Mouse (Mus musculus) common myeloid progenitor, adult 5-6 weeks (primary cell): ENCODE results near the gene Chst4. TPM values are rescaled to one million over a fixed set of nuclear protein-coding genes. Genes with fewer than 3 reads are reported as not detected.

ENCODE experiments used
- ATAC-seq: replicated peaks from 2 replicates; pipeline ENCODE4 v1.8.0; 2016; ENCODE audit warnings: low read depth, mild to moderate bottlenecking, moderate TSS enrichment, inconsistent platforms; ENCODE audit not compliant: poor library complexity, severe bottlenecking
- total RNA-seq: library from RNA; stranded (forward); fragments of 200-1000, 187-1606 nt; gene quantifications from 2 replicates; pipeline ENCODE4 v1.2.3, GENCODE M21; 2017

The Chst4 gene
- total RNA-seq, 1 experiment from 2014 or later: not detected

DNA sequence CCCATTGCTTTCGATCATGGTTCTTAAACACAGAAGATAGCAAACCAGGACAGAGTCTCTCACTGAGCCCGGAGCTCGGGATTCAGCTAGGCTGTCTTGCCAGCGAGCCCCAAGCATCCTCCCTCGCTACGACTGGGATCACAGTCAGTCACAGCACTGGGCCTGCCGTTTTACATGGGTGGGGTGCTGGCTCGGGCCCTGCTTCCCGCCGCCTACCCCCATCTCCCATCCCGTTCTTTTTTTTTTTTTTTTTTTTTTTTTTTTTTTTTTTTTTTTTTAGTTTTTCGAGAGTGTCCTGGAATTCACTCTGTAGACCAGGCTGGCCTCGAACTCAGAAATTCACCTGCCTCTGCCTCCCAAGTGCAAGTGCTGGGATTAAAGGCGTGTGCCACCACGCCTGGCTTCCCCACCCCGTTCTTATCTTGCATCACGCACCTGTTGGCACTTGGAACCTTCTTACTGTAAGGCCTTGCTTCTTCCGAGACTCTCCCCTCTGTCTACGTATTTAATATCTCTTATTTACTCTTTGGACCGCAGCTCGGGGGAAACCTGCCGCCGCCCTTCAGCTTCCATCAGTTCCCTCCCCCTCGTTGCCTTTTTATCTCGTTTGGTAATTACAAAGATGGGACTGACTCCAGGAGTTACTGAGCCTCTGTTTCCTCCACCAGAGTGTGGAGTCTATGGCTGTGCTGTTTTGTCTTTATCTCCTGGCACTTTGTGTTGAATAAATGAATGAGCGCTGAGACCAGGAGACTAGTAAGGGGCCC, 31.1 kb downstream of the Chst4 start:
- ATAC-seq: no peak

DNA sequence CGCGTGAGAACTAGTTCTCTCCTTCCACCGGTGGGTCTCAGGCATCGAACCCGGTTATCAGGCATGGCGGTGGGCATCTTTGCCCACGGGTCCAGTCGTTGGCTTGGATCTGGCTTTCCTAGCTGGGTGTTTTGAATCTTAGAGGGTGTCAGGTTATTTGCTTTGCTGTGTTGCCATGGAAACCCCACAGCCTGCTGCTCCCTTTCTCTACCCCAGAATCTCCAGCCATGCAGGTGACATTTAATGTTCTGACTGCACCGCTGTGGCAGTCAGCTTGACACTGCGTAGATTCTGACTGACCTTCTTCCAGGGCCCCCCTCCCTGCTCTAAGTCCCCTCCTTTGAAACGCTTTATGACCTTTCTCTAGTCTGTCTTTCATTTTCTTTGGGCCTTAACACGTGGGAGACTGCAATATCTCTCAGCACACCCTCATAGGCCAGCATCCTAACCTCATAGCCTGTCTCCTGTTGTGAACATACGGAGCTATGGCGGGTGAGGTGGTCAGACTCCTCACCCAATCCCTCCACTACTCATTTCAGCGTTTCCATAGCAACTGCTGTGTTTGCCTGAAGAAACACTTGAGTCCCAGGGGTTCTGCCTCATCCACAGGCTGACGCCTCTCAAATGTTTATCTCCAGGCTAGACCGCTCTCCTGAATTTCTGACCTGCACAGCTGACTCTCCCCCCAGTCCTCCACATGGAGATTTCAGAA, 33.1 kb downstream of the Chst4 start:
- ATAC-seq: no peak

- ATAC-seq: no peak
Observed at GRCm38 (mm10) chr8:110004300-110004699, 35.2 kb downstream of the Chst4 start.

- ATAC-seq: peak; percentile 58; the same call in 1 of the 2 replicates
Observed at GRCm38 (mm10) chr8:110002953-110003352, 36.6 kb downstream of the Chst4 start.

DNA sequence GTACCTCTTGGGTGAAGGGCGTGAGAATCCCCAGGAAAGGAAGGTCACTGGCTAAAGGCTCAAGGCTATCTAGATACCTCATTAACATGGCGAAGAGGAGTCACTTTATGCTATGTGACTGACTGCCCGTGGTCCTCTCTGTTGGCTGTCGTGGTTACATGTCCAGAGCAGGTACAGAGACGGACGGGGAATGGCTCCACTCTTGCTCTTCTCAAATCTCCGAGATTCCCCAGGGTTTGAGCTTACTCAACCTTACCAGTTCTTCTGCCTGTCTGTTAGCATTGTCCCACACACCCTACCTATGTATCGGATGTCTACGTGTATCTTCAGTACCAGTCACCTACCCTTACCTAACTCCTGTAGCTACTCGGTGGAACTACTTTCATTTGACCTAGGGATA, 39.6 kb downstream of the Chst4 start:
- ATAC-seq: no peak

DNA sequence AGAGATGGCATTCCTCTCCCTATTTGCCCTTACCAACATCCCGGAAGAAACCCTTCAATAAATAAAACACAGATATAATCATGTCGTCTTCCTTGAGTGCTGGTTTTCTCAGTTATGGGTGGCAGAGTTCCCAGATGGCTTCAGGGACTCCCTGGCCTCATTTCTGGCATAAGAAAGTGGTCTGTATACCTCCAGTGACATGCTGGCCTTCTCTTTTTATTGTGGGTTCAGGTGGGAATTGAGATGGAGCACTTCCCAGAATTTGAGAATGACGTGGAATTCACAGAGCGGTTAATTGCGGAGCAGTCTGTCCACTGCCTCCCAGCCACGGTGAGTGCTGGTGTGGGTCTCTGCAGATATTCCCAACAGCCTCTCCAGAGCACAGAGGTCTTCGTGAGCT, 41.5 kb downstream of the Chst4 start:
- ATAC-seq: no peak

DNA sequence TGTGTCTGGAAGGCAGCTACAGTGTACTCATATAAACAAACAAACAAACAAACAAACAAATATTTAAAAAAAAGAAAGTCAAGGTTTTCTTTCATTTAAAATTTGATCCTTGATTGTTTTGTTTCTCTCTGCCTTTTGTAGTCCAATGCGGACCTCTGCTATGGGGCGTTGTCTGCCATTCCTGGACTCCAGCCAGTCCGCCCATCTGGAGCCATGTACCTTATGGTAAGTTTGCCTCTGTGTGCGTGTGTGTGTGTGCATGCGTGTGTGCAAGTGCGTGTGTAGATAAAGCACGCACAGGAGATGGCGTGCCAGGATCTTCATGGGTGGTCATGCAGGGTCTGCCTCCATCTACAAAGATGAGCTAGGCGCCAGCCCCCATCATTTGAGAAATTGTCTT, 42.2 kb downstream of the Chst4 start:
- no peak for ATAC-seq

GRCm38 (mm10) chr8:109992951-109993350, 46.6 kb downstream of the Chst4 start:
- no peak for ATAC-seq

DNA sequence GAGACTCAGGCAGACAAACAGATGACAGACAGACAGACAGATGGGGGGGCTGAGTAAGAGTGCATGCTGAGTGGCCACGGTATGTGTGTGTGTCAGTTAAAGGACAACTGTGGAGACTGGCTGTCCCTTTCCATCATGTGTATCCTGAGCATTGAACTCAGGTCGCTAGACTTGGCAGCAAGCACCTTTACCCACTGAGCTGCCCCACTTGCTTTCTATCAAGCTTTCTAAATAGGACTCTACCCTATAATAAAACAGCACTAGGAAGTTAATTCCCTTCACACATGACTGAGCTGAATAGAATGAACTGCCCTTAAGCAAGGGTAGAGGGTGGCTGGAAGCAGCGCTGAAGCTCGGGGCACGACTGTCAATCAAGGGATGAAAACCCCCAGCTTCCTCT, 47.4 kb downstream of the Chst4 start:
- ATAC-seq: no peak

GRCm38 (mm10) chr8:109990224-109990623, 49.3 kb downstream of the Chst4 start, which contains the start of gene Tat:
Tat (plus strand) TSS chr8:109990437.
- no peak for ATAC-seq

- no peak for ATAC-seq
Observed at GRCm38 (mm10) chr8:109989151-109989550, 50.4 kb downstream of the Chst4 start.

GRCm38 (mm10) chr8:109987776-109988175, 51.8 kb downstream of the Chst4 start:
- no peak for ATAC-seq

DNA sequence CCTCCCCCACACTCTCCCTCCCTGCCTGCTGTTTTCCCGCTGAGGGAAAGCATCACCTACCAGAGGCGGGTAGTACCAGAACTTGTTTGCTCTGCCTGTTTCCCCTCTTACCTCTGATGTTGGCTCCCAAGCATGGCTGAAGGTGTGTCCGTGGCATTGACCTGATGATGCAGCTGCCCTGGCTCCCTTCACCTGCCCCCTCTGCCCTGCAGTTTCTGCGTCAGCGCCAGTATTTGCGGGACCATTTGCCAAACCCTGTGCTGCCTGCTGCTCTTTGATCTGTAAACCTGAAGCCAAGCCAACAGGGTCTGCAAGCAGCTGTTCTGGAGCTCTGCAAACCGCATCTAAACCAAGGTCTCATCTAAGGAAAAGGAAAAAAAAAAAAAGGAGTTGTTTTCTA, 53.2 kb downstream of the Chst4 start:
- ATAC-seq: no peak

- no peak for ATAC-seq
Observed at GRCm38 (mm10) chr8:109983944-109984343, 55.6 kb downstream of the Chst4 start.

DNA sequence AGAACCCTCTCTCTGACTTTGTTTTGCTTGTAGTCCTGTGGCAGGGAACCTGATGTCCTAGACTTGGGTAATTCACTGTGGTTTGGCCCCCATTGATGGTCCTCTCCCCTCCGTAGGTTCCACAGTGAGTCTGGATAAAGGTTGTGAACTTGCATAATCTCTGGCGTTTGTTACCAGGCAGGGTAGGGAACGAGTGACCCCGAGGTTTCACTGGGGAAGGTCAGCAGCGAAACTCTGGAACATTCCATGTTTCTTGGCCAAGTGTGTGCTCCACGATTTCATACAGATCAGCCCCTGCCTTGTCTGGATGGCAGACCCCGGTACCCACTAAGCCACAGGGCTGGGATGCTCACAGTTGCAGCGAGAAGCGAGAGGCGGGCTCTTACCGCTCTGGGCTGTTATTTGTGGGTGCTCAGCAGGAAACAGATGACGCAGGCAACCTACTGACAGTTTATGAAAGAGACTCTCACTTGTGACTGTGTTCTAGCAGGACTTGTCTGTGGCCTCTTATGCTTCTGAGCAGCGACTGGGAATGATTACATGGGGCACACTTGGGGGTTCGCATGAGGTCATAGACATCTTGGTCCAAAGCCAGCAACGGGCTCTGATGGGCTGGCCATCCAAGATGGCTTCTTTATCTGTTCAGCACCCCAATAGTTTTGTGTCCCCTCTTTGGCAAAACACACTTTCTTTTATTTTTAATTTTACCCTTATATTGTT, 57.0 kb downstream of the Chst4 start:
- ATAC-seq: no peak

DNA sequence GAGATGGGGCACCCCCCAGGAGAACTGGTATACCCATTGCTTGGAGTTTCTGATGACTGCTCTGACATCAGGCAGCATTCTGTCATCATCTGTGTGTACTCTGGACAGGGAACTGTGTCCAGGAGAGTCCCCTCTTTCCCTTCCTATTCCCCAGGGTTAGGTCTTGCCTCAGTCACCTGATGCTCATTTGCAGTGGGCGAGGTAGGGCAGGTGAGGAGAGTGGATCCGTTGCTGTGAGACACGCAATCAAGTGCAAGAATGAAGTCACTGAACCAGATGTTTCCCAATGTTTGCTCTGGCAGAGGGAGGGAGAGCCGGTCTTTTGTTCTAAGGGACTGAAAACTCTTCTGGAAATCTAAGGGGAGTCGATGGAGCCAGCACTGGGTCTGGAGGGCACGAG, 60.2 kb downstream of the Chst4 start:
- ATAC-seq: no peak

Other genes starting within 250 kb of the Chst4 start
- gene Phlpp2, start 171.2 kb downstream of the Chst4 start, total RNA-seq: 6.0 and 10.7 TPM in 2 replicates
- not detected in 2 replicates for gene Marveld3, start 77.5 kb downstream of the Chst4 start, total RNA-seq
- not detected in 2 replicates for gene Tat, start 49.3 kb downstream of the Chst4 start, total RNA-seq
- 0.18 and 0.34 TPM in 2 replicates for gene Zfp612, start 40.0 kb upstream of the Chst4 start, total RNA-seq
- gene Gm21964, start 61.5 kb upstream of the Chst4 start, total RNA-seq: not detected in 2 replicates
- not detected in 2 replicates for gene Gm17720, start 63.0 kb upstream of the Chst4 start, total RNA-seq
- not detected in 2 replicates for gene Calb2, start 128.5 kb upstream of the Chst4 start, total RNA-seq
- 10.9 and 13.8 TPM in 2 replicates for gene Cmtr2, start 175.9 kb upstream of the Chst4 start, total RNA-seq
- gene Hydin, start 227.2 kb upstream of the Chst4 start, total RNA-seq: not detected in 2 replicates